Mouse (Mus musculus): Measurements from ENCODE around the gene Mta2. TPM values are rescaled to one million over a fixed set of nuclear protein-coding genes. Genes with fewer than 3 reads are reported as not detected.

The Mta2 gene
- polyA plus RNA-seq, 1 experiment from 2014 or later, result 153 TPM

- Histone ChIP-seq H3K4me3 (replicated peaks) (no peak overlapping the region), H3K27ac (no peak overlapping the region), H3K36me3 (no peaks in the 10 kb centered on the region), H3K4me2 (replicated peaks) (no peak overlapping the region), H3K27me3 (no peaks in the 10 kb centered on the region), H3K9me3 (no peaks in the 10 kb centered on the region), H3K4me1 (replicated peaks) (no peaks in the 10 kb centered on the region), H3K9ac (replicated peaks) (no peak overlapping the region)
- WGBS, result 90% methylated on average over 4 of the region's 4 CpGs
- no peak for ATAC-seq
Measured at GRCm38 (mm10) chr19:8999223-8999622, 57.5 kb downstream of the Mta2 start.

Other genes starting within 250 kb of the Mta2 start
- gene Slc3a2, start 218.5 kb upstream of the Mta2 start, polyA plus RNA-seq (2015; fragmentation: Nextera tagmentation; extraction: Ambion mirVana), result 151 and 153 TPM in 2 replicates
- gene Wdr74, start 206.0 kb upstream of the Mta2 start, polyA plus RNA-seq (2015; fragmentation: Nextera tagmentation; extraction: Ambion mirVana), result 89.1 and 93.4 TPM in 2 replicates
- gene 1700092M07Rik, start 201.2 kb upstream of the Mta2 start, polyA plus RNA-seq (2015; fragmentation: Nextera tagmentation; extraction: Ambion mirVana), result 2.2 and 2.5 TPM in 2 replicates
- 121 and 127 TPM in 2 replicates for gene Stx5a, start 200.5 kb upstream of the Mta2 start, polyA plus RNA-seq (2015; fragmentation: Nextera tagmentation; extraction: Ambion mirVana)
- 195 and 206 TPM in 2 replicates for gene Nxf1, start 184.8 kb upstream of the Mta2 start, polyA plus RNA-seq (2015; fragmentation: Nextera tagmentation; extraction: Ambion mirVana)
- 264 and 280 TPM in 2 replicates for gene Tmem223, start 170.9 kb upstream of the Mta2 start, polyA plus RNA-seq (2015; fragmentation: Nextera tagmentation; extraction: Ambion mirVana)
- gene Tmem179b, start 167.4 kb upstream of the Mta2 start, polyA plus RNA-seq (2015; fragmentation: Nextera tagmentation; extraction: Ambion mirVana), result 35.8 and 38.1 TPM in 2 replicates
- gene Taf6l, start 155.5 kb upstream of the Mta2 start, polyA plus RNA-seq (2015; fragmentation: Nextera tagmentation; extraction: Ambion mirVana), result 28.8 and 30.5 TPM in 2 replicates
- gene Polr2g, start 143.3 kb upstream of the Mta2 start, polyA plus RNA-seq (2015; fragmentation: Nextera tagmentation; extraction: Ambion mirVana), result 163 and 164 TPM in 2 replicates
- 8.1 and 8.3 TPM in 2 replicates for gene Zbtb3, start 139.3 kb upstream of the Mta2 start, polyA plus RNA-seq (2015; fragmentation: Nextera tagmentation; extraction: Ambion mirVana)
- gene Ttc9c, start 122.5 kb upstream of the Mta2 start, polyA plus RNA-seq (2015; fragmentation: Nextera tagmentation; extraction: Ambion mirVana), result 66.1 and 70.3 TPM in 2 replicates
- gene Hnrnpul2, start 121.9 kb upstream of the Mta2 start, polyA plus RNA-seq (2015; fragmentation: Nextera tagmentation; extraction: Ambion mirVana), result 6.1 and 6.4 TPM in 2 replicates
- not detected in 2 replicates for gene AC129217.1, start 112.1 kb upstream of the Mta2 start, polyA plus RNA-seq (2015; fragmentation: Nextera tagmentation; extraction: Ambion mirVana)
- gene Bscl2, start 104.4 kb upstream of the Mta2 start, polyA plus RNA-seq (2015; fragmentation: Nextera tagmentation; extraction: Ambion mirVana), result 78.9 and 83.7 TPM in 2 replicates
- 310 and 338 TPM in 2 replicates for gene Gng3, start 102.7 kb upstream of the Mta2 start, polyA plus RNA-seq (2015; fragmentation: Nextera tagmentation; extraction: Ambion mirVana)
- gene Lrrn4cl, start 91.1 kb upstream of the Mta2 start, polyA plus RNA-seq (2015; fragmentation: Nextera tagmentation; extraction: Ambion mirVana), result 0.23 and 0.62 TPM in 2 replicates
- 167 and 168 TPM in 2 replicates for gene Ubxn1, start 70.4 kb upstream of the Mta2 start, polyA plus RNA-seq (2015; fragmentation: Nextera tagmentation; extraction: Ambion mirVana)
- gene Uqcc3, start 61.0 kb upstream of the Mta2 start, polyA plus RNA-seq (2015; fragmentation: Nextera tagmentation; extraction: Ambion mirVana), result 66.5 and 71.5 TPM in 2 replicates
- 61.5 and 61.8 TPM in 2 replicates for gene Lbhd1, start 58.1 kb upstream of the Mta2 start, polyA plus RNA-seq (2015; fragmentation: Nextera tagmentation; extraction: Ambion mirVana)
- gene Gm49403, start 57.9 kb upstream of the Mta2 start, polyA plus RNA-seq (2015; fragmentation: Nextera tagmentation; extraction: Ambion mirVana), result not detected in 2 replicates
- 56.1 and 70.3 TPM in 2 replicates for gene 1810009A15Rik, start 53.0 kb upstream of the Mta2 start, polyA plus RNA-seq (2015; fragmentation: Nextera tagmentation; extraction: Ambion mirVana)
- gene Gm49416, start 52.9 kb upstream of the Mta2 start, polyA plus RNA-seq (2015; fragmentation: Nextera tagmentation; extraction: Ambion mirVana), result 0.54 TPM in 1 of 2 replicates, not detected in the other
- 34.8 and 38.9 TPM in 2 replicates for gene Ints5, start 48.9 kb upstream of the Mta2 start, polyA plus RNA-seq (2015; fragmentation: Nextera tagmentation; extraction: Ambion mirVana)
- 96.8 and 99.8 TPM in 2 replicates for gene Ganab, start 43.8 kb upstream of the Mta2 start, polyA plus RNA-seq (2015; fragmentation: Nextera tagmentation; extraction: Ambion mirVana)
- 82.2 and 89.5 TPM in 2 replicates for gene B3gat3, start 21.5 kb upstream of the Mta2 start, polyA plus RNA-seq (2015; fragmentation: Nextera tagmentation; extraction: Ambion mirVana)
- 1.9 and 2.4 TPM in 2 replicates for gene Rom1, start 12.5 kb upstream of the Mta2 start, polyA plus RNA-seq (2015; fragmentation: Nextera tagmentation; extraction: Ambion mirVana)
- gene Eml3, start 12.3 kb upstream of the Mta2 start, polyA plus RNA-seq (2015; fragmentation: Nextera tagmentation; extraction: Ambion mirVana), result 8.7 and 9.2 TPM in 2 replicates
- gene Tut1, start 12.0 kb downstream of the Mta2 start, polyA plus RNA-seq (2015; fragmentation: Nextera tagmentation; extraction: Ambion mirVana), result 32.4 and 32.6 TPM in 2 replicates
- gene Eef1g, start 25.2 kb downstream of the Mta2 start, polyA plus RNA-seq (2015; fragmentation: Nextera tagmentation; extraction: Ambion mirVana), result 334 and 335 TPM in 2 replicates
- 3.7 and 4.9 TPM in 2 replicates for gene Ahnak, start 47.4 kb downstream of the Mta2 start, polyA plus RNA-seq (2015; fragmentation: Nextera tagmentation; extraction: Ambion mirVana)
- not detected in 2 replicates for gene Scgb1a1, start 146.1 kb downstream of the Mta2 start, polyA plus RNA-seq (2015; fragmentation: Nextera tagmentation; extraction: Ambion mirVana)
- 13.6 and 17.2 TPM in 2 replicates for gene Asrgl1, start 193.8 kb downstream of the Mta2 start, polyA plus RNA-seq (2015; fragmentation: Nextera tagmentation; extraction: Ambion mirVana)

Measured in midbrain, embryonic 13.5 days (tissue).